Mouse (Mus musculus): Measurements from ENCODE around the gene Tomt.
"Not testable (repeated sequence)": the region's sequence is repeated elsewhere in the genome, so short reads cannot be mapped to it uniquely, and the experiment has no call there.

Tomt gene

DNA sequence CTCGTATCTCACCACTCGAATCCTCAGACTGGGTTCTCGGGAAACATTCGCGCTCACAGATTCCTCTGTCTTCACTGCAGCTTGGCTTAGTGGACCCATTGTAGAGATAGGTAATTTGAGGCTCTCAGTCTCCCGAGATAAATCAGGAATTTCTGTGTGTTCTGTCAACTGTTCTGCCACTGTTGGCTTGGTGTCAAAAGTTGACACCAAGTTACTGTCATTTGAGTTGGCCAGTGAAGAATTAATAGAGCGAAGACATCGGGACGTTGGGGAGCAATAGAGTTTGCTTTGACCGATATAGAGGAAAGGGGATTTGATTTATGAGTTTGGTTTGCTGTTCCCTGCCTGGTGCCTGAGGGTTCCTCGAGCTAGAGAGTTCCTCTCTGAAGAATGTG is at the start of gene Tomt:
TSS of gene Tomt (minus strand) at position 73 of the 395 bp plus-strand sequence.
- no peak for DNase-seq (ENCODE audit: low spot score)

DNA sequence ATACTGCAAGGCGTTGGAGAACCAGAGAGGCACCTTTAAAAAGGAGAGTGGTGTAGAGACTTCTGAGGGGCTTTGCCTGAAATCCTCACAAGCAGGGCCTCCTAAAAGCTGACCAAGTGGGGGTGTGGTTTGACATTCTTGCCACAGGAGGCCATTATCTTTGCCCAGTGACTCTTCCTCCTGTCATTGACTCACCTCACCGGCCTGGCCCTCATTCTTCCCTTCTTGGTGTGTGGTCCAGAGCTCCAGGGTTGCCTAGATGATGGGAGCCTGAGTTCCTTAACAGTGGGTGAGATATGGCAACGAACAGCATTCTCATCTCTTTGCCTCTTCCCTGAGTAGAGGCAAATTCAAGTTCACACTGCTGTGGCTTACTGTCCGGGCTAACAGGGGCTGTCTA is 49.7 kb upstream of the Tomt start:
- no peak for DNase-seq (ENCODE audit: low spot score)

DNA sequence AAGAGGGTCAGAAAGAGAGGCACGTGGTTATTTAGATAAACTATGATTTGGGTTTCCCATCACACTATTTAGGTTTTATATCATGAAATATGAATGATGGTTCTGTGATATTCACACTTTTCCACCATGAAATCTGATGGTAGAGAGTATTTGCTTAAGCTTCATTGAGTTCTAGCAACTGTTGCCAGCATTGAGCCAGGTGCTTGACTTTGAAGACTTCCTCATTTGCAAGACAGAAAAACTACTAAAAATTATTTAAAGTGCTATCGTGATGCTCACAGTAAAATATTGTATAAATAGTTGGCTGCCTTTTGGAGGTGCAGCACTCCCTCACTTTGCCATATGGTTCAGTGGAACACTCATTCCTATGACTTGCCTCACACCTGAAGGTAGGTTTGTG is 49.1 kb upstream of the Tomt start:
- DNase-seq (ENCODE audit: low spot score) = no peak

DNA sequence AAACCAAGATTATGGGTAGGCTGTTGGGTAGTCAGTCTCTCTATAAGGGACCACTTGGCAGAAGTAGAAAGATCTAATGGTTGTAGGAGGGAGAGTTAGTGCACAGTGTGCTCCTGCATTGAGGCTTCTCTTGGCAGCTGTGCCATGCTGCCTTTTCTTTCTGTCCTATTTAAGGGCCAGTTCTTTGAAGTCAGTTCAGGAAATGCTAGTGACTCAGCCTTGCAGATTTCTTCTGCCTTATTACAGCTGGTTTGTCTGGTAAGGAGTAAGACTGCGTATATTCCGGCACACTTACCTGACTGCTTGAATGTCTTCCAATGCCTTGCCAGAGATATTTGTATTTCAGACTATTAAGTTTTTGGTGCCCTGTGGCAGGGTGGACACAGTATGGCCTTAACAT is 48.0 kb upstream of the Tomt start:
- DNase-seq (ENCODE audit: low spot score) = no peak

DNA sequence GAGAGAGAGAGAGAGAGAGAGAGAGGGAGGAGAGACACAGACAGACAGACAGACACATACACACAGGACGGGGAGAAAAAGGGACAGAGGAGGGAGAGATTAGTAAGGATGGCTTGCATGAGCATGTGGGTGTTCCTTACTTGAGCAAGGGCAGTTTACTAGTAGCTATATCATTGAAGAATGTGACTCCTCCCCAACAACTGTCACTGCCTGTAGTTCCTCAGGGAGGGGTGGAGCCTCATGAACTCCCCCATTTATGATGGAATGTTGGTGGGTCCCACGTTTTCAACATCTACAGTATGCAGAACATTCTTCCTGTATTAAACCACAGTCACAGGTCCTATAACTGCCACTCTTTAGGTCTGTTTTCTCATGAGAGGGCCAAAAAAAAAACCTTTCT is 45.9 kb upstream of the Tomt start:
- DNase-seq (ENCODE audit: low spot score) = no peak

DNA sequence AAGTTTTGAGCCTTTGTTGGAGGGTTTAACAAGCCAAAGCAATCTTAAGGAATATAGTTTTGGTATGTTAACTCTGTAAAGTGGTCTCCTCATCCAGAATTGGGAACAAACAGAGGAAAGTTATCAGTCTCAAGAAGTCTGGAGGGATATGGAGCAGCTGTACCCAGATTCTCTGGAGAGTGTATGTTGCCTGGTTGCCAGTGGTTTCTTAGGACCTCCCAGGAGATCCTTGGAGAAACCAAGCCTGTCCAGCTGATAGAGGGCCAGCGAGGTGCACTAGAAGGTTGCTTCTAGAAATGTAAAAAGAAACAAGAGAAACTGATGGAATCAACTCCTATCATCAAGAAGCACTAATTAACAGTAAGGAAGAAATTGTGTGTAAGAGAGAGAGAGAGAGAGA is 45.5 kb upstream of the Tomt start:
- DNase-seq (ENCODE audit: low spot score) = no peak

DNA sequence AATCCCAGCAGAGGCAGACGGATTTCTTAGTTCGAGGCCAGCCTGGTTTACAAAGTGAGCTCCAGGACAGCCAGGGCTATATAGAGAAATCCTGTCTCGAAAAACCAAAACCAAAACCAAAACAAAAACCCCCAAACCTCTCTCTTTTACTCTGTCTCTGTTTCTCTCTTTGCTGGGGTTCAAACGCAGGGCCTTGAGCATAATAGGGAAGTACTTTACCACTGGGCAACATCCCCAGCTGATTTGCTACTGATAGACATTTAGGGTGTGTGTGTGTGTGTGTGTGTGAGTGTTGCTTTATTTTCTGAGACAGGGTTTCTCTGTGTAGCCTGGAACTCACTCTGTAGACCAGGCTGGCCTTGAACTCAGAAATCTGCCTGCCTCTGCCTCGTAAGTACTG is 42.8 kb upstream of the Tomt start:
- not testable (repeated sequence) for DNase-seq (ENCODE audit: low spot score)

DNA sequence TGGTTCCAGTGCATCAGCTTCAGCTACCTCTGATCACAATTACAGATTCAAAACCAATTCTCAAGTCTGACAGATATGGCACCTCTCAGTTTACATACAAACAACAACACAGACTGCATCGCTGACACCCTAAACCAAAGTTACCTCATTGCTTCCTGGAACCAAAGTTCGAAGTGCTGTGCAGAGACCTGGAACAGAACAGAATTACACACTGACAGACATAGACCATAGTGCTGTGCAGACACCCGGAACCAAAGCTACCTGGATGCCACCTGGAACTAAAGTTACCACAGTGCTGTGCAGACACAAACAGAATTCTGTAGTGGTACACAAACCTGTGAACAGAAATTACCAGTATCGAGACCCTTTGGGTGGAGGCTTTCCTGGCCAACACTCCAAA is 33.6 kb upstream of the Tomt start:
- no peak for DNase-seq (ENCODE audit: low spot score)

DNA sequence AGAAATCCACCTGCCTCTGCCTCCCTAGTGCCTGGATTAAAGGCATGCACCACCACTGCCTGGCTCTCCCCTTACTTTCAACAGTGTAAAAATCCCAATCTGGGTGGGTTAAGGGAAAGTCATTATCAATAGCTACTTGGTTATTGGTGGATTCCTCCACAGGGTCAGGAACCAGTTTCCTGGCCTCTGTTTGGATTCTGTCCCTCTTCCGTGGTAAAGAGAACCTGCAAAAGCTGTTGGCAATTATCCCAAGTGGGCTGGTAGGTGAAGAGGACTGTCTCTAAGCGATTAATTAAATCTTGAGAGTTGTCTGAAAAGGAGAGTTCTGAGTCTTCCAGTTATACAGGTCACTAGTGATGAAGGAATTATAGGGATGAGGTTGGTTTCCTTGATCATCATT is 32.2 kb upstream of the Tomt start:
- DNase-seq (ENCODE audit: low spot score) = no peak

DNA sequence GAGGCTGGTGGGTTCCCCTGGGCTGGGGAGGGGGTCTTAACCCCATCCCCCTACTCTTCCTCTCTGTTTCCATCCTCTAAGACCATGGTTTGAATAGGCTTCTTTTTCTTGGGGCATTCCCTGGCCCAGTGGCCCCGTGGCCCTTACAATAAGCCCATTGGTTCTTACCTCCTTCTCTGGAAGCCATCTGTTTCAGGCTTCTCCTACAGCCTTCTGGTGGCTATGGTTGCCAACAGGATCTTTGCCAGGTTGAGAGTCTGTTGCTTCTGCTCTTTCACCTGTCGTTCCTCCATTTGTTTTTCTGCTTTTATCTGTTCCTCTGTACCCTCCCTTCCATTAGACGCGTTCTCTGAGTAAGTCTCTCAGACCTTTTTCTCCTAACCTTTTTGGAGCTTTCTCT is 31.4 kb upstream of the Tomt start:
- DNase-seq (ENCODE audit: low spot score) = no peak

DNA sequence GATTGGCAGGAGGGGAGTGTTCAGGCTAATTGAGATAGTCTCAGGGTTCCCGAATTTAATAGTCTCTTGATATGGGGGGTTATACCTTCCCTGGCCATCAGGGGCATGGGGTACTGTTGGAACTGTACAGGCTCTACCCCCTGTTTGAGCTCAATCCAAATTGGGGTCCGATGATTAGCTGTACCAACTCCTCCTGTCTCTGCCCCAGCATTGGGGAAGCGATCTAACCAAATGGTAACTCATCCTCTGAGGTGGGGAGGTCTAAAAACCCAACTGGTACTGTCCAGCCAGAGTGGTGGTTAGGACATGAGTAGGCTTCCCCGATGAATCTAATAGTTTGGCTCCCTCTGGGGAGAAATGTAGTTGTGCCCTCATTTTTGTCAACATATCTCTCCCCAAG is 30.8 kb upstream of the Tomt start:
- DNase-seq (ENCODE audit: low spot score) = no peak

DNA sequence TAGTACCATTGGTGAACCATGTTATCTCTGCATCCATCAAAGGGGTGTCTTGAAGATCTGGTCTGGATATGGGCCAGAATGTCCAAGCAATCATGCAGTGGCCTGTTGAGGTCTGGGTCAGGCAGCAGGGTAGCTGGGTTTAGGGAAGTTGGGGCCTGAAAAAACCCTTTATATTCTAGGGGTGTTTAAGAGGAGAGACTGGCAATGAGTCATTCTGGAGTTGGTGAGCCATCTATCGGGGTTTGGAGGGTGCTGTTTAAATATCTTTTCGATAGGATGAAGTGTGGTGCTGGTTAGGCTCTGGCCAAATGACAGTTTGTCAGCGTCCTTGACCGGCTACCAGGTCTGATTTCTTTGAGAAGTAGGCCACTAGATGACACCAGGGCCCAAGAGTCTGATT is 29.8 kb upstream of the Tomt start:
- DNase-seq (ENCODE audit: low spot score) = no peak

DNA sequence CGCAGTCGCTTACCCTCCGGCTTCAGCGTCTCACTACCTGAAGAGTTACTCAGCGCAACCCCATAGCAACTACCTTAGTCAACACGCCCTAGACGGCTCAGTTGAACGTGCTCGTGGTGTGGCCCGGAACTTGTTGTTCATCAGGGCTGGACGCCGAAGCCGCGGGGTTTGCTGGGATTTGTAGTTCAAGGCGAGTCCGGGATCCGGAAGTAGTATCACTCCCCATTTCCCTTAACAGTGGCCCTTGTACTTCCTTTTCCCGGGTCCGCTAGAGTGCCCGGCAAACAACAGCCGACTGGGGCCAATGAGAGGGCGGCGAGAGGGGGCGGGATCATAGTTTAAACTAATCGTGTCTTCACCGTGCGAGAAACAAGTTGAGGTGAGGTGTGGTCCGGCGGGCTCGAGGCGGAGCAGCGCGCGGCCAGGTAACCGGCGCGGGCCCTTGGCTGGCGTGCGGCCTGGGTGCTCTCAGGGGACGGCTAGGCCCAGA is 27.6 kb upstream of the Tomt start, which contains the start of the genes Lrrc51 and Numa1:
TSS of gene Lrrc51 (minus strand) at position 145 of the 490 bp plus-strand sequence.
TSS of gene Numa1 (plus strand) at position 361 of the 490 bp plus-strand sequence.
- DNase-seq (ENCODE audit: low spot score) = peak; percentile 88

DNA sequence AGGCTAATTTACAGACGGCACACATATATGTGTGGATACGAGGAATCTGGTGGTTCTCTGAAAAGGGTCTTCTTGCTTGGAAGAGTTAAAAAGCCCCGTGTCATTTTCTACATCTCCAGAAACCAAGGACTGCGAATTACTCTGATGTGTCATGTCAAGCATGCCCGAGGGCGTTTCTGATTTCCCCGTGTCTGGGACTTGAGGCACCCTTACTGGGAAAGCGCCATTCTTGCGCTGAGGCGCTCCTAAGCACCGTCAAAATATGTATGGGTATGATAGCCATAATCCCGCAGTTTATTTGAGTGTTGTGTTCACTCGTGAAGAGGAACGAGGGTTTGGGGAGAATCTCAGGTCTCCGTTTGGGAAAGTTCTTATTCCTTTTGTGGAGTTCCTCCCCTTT is 27.1 kb upstream of the Tomt start:
- DNase-seq (ENCODE audit: low spot score) = no peak

DNA sequence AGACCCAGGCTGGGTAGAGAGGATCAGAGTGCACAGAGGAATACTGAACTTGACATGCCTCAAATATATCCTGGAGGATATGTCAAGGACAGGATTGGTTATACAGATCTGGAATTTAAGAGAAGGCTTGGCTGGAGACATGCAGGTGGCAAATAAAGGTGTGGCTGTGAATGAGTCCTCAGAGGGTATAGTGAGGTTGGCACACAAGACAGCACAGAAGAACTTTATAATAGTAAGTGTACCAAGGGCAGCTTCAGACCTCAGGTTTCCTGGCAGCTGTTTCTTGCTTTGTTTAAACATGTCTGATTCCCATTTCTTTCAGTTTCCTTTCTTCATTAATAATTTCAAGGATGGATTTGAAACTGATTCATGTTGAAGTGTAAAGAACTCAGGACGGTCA is 26.4 kb upstream of the Tomt start:
- no peak for DNase-seq (ENCODE audit: low spot score)

DNA sequence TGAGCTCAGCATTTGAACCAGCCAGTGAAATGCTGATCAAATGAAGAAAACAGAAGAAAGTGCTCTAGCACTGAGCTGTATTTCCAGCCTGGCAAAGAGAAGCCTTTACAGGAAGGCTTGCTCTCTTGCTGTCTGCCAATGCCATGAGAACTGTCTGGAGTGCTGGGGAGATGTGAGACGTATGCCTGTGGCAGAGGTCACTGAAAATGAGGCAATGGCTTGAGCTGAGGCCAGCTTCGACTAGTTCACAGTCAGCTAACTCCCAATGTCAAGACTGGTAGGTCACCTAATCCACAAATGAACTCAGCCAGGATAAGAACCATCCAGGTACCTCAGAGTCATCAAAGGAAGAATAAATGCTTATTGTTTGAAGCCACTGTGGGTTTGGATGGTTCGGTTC is 21.9 kb upstream of the Tomt start:
- no peak for DNase-seq (ENCODE audit: low spot score)

DNA sequence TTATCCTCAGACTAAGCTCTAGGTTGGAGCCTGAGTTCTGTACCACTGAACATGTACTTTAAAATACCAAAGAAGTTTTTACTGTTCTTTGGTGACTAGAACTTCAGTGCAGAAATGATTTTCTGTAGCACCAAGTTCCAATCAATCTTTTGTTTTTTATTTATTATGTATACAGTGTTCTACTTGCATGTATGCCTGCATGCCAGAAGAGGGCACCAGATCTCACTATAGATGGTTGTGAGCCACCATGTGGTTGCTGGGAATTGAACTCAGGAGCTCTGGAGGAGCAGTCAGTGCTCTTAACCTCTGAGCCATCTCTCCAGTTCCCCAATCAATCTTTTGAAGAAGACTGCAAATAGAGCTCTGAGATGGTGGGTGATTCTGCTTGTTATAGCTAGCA is 19.7 kb upstream of the Tomt start:
- DNase-seq (ENCODE audit: low spot score) = not testable (repeated sequence)

DNA sequence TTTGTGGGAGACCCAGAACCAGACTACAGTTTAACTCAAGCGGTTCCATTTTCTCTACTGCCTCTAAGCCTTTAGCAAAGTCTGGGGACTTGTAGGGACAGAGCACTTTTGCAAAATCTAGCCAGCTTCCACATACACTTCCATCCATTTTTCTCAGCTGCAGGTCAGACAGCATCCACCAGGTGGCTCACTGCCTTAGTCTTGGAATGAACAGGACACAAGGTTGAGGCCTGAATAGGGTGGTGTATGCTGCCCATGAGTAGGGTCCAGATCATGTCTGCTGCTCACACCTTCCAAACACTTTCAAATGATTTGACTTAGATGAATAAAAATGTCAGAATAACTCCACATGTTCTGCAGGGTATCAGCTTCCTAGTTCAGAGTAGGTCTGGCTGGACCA is 11.9 kb upstream of the Tomt start:
- peak; percentile 39 for DNase-seq (ENCODE audit: low spot score)

DNA sequence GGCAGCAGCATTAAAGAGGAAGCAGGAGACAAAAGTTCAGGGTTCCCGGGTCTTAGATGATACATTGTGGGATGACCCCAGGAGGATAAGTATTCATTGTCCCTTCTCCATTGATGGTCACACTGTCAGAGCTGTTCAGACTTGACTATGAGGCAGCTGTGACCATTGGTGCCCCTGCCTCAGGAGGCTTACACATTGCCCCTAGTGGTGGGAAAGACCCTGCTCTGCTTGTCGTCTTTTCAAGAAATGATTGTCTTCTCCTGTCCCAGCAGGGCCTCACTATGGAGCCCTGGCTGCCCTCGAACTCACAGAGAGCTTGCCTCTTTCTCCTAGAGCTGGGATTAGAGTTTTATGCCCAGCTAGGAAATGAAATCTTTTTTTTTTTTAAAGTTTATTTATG is 5.8 kb upstream of the Tomt start:
- no peak for DNase-seq (ENCODE audit: low spot score)

DNA sequence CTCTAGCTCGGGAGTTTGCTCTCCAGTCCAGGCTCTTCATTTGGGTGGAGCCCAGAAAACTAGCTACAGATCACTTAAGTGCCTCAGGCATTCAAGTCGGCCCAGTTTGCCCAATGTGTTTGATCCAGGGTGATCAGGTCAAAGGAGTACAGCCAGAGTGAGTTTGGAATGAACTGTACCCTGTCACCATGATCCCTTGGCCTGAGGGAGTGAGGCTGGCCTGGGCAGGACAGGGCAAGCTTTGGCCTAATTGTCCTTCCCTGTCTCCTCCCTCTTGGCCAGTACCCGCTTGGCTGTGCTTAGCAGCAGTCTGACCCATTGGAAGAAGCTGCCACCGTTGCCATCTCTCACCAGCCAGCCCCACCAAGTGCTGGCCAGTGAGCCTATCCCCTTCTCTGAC is 4.0 kb upstream of the Tomt start:
- DNase-seq (ENCODE audit: low spot score) = no peak

DNA sequence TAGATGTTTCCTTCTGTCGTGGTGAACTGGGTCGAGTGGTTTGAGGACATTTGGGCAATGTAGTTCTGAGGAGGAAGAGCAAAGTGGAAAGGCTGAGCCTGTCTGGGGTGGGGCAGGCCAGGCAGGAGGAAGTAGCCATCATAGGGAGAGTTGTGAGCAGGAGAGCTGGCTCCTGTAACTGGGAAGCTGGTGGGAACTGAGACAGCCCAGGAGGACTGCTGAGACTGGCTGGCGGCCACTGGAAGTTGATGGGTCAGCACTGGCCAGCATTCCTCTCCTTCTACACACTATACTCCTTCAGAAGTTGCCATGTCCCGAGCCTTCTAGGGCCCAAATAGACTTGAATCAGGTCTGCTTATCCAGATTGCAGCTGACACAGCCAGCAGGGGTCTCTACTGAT is 2.2 kb upstream of the Tomt start:
- DNase-seq (ENCODE audit: low spot score) = no peak

DNA sequence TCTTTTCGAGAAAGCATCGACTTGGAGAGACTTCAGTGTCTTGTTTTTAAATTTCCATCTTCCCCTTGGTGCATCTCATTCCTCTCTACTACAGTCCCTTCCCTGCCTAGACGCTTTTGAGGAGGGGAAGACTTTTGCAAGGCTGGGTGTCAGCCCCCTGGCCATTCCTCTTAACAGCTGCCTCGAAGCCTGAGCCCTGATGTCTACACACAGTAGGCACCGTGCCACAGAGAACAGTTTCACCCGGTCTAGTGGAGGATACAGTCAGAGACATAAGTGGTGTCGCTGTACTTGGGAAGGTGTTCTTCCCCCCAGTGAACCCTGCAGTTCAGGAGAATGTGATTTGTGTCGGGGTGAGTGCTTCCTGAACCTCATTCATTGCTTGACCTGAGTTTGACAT is 537 bp upstream of the Tomt start:
- no peak for DNase-seq (ENCODE audit: low spot score)

DNA sequence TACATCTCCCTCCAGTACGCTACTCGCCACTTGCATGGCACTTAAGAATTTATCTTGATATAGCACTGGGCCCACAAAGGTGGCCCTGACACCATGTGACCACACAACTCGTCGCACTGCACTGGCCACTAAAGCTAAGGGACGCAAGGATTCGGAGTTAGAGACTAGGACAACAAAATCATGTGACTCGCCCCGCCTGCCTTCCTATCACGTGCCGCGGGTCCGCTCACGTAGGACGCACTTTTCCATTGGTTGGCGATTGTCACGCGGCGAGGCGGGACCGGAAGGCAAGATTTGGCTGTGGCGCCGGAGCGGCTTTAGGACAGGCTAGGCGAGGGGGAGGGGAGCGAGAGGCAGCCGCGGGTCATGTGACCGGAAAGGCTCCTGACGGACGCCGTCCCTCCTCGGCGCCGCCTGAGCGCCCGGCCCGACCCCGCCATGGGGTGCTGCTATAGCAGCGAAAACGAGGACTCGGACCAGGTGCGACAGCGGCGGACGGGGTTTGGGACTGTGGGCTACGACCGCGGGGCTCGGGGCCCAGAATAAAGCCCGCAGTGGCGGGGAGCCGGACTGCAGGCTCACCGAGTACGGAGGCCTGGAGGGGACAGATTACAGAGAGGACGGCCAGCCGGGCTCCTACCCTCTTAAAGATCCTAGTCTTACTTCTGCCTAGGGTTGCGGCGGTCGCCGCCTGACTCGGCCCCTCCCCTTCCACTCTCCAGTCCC is 435 bp downstream of the Tomt start, which contains the start of gene Lamtor1:
TSS of gene Lamtor1 (plus strand) at position 344 of the 726 bp plus-strand sequence.
- DNase-seq (ENCODE audit: low spot score) = peak; percentile 98

DNA sequence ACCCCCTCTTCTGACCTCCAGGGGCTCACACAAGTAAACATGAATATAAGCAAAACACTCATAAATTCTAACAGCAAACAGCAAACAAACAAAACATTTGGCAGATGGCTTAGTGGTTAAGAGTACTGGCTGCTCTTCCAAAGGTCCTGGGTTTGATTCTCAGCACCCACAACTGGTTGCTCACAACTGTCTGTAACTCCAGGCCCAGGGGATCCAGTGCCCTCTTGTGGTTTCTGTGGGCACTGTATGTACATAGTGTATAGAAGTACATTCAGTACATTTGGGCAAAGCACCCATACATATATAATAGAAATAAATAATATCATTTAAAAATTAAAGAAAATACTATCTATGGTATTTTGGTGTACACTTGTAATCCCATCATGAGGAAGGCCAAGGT is 3.3 kb downstream of the Tomt start:
- DNase-seq (ENCODE audit: low spot score) = no peak

Data from ovary, postnatal 10 days (tissue).